Mouse (Mus musculus): ENCODE measurements around the gene Gm43951. TPM values are rescaled to one million over a fixed set of nuclear protein-coding genes. Genes with fewer than 3 reads are reported as not detected.

Gm43951 gene
- polyA plus RNA-seq, 1 experiment, result 0.78 TPM

DNA sequence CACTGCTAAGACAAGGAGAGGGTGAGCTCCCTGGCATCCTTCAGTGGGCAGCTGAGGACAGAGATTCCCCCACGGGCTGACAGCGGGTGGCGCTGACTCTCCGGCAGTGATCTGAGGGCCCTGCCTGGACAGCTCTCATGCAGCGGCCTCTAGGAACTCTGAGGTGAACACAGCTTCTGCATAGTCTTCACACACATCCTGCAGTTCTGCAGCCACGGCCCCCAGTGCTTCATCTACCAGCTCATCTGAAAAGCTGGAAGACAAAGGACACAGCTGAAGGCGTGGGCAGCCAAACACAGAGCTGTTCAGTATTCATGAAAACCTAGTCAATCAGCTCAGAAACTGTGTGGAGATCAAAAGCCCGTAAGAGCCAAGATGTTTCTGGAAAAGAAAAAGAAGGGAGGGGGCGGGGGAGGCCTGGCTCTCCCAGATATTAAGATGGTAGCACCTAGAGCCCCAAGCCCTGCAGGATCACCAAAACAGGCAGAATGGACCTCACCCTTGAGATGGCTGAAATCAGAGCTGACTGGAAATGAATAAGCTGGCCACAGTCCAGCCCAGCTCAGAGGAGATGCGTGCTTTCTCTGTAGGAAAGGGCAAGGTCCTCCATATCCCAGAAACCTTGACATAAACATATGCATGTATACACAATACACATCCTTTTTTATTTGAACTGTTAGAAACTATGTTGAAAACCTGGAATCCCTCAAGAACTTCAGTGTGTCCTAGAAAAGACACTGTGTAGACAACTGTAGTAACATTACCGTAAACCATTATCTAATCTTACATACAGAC is 51.3 kb downstream of the Gm43951 start:
- no peak overlapping the region for H3K4me3 ChIP-seq (ENCODE audit: control insufficient read depth, low read depth, low read length)
- H3K4me1 ChIP-seq (ENCODE audit: control insufficient read depth, insufficient read depth, low read length), result no peaks in the 10 kb centered on the region
- no peaks in the 10 kb centered on the region for H3K27me3 ChIP-seq (ENCODE audit: control insufficient read depth, insufficient read depth, low read length)
- TF ChIP-seq POLR2A (IDR thresholded peaks at IDR 0.05; ENCODE audit: control insufficient read depth, low read depth, low read length) (no peak), CTCF (IDR thresholded peaks at IDR 0.05; ENCODE audit: control insufficient read depth, insufficient read depth, insufficient replicate concordance, low read depth, low read length) (no peak)
- H3K27ac ChIP-seq (ENCODE audit: control insufficient read depth, insufficient read depth, low read depth, low read length), result no peak overlapping the region
- H3K36me3 ChIP-seq (ENCODE audit: control insufficient read depth, insufficient read depth, low read length), result peaks cover 1% of the 10 kb centered on the region; the same call in 1 of the 2 replicates

Other genes with a start within 250 kb of the Gm43951 start
- gene Aipl1, start 169.3 kb downstream of the Gm43951 start, polyA plus RNA-seq (2012; rRNA removed), result 0.29 and 0.62 TPM in 2 replicates
- gene Pimreg, start 164.8 kb downstream of the Gm43951 start, polyA plus RNA-seq (2012; rRNA removed), result 0.75 and 0.79 TPM in 2 replicates
- 2.6 and 3.2 TPM in 2 replicates for gene Pitpnm3, start 71.1 kb downstream of the Gm43951 start, polyA plus RNA-seq (2012; rRNA removed)
- gene 4933427D14Rik, start 619 bp upstream of the Gm43951 start, polyA plus RNA-seq (2012; rRNA removed), result 19.1 and 33.1 TPM in 2 replicates
- 15.8 and 17.5 TPM in 2 replicates for gene Txndc17, start 707 bp upstream of the Gm43951 start, polyA plus RNA-seq (2012; rRNA removed)
- gene Med31, start 8.8 kb upstream of the Gm43951 start, polyA plus RNA-seq (2012; rRNA removed), result 21.5 and 23.5 TPM in 2 replicates
- gene Slc13a5, start 60.4 kb upstream of the Gm43951 start, polyA plus RNA-seq (2012; rRNA removed), result 34.1 and 37.6 TPM in 2 replicates
- 1.4 and 2.3 TPM in 2 replicates for gene Xaf1, start 94.8 kb upstream of the Gm43951 start, polyA plus RNA-seq (2012; rRNA removed)
- 108 and 112 TPM in 2 replicates for gene Fbxo39, start 107.6 kb upstream of the Gm43951 start, polyA plus RNA-seq (2012; rRNA removed)
- gene Tekt1, start 155.6 kb upstream of the Gm43951 start, polyA plus RNA-seq (2012; rRNA removed), result 184 and 205 TPM in 2 replicates
- gene Smtnl2, start 204.9 kb upstream of the Gm43951 start, polyA plus RNA-seq (2012; rRNA removed), result 2.1 and 2.5 TPM in 2 replicates
- 0.10 TPM in 2 replicates for gene Ggt6, start 228.7 kb upstream of the Gm43951 start, polyA plus RNA-seq (2012; rRNA removed)
- 13.6 and 14.0 TPM in 2 replicates for gene Mybbp1a, start 234.5 kb upstream of the Gm43951 start, polyA plus RNA-seq (2012; rRNA removed)